Mouse (Mus musculus) stomach, adult 2 months (tissue): ENCODE measurements around the gene Speer1. TPM values are rescaled to one million over a fixed set of nuclear protein-coding genes. Genes with fewer than 3 reads are reported as not detected.

Experiments
- polyA plus RNA-seq: library from polyadenylated mRNA; depleted of rRNA; stranded (reverse); fragments of >200 nt; gene quantifications from 2 replicates; pipeline ENCODE4 v1.2.3, GENCODE M21; 2012; rRNA removed

Gene Speer1
- not detected in 2 replicates for polyA plus RNA-seq

DNA sequence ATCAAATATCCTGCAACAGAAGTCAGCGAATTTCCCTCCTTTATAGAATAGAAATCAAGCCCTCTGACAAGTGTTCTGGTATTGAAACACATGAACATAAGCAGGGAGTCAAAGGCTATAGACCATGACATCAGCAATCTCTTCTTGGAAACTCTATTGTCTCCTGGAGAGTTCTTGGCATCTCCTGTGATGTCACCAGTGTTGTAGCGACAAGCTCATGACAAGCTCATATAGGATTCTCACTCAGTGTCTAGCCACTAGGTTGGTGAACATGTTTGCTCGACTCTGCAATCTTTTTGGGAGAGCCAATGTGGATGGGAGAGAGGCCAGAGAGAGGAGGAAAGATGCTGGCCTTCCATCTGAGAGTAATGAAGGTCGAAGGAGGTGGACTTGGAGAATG lies at the start of gene Speer1:
Speer1 (plus strand) TSS at position 301 of the 400 bp plus-strand sequence.

Other genes starting within 250 kb of the Speer1 start
- gene Gm8879, start 213.9 kb upstream of the Speer1 start, polyA plus RNA-seq, result not detected in 2 replicates
- gene Gm5861, start 158.4 kb upstream of the Speer1 start, polyA plus RNA-seq, result not detected in 2 replicates
- gene Gm8890, start 85.5 kb upstream of the Speer1 start, polyA plus RNA-seq, result not detected in 2 replicates
- gene Gm8897, start 74.9 kb downstream of the Speer1 start, polyA plus RNA-seq, result not detected in 2 replicates
- gene Gm8906, start 161.2 kb downstream of the Speer1 start, polyA plus RNA-seq, result not detected in 2 replicates